Mouse (Mus musculus) ES-Bruce4 (cell line): ENCODE results near the gene Hmgcl. TPM values are rescaled to one million over a fixed set of nuclear protein-coding genes. Genes with fewer than 3 reads are reported as not detected.

Experiments used
- H3K27ac ChIP-seq: 2 replicates; pipeline ENCODE4 v1.5.1; 2012; ENCODE audit warnings: low read length, inconsistent platforms; ENCODE audit not compliant: insufficient read depth
- H3K27me3 ChIP-seq: 2 replicates; pipeline ENCODE4 v1.6.1; 2012; ENCODE audit warnings: mild to moderate bottlenecking, low read length, inconsistent platforms; ENCODE audit not compliant: control insufficient read depth, poor library complexity, insufficient read depth, severe bottlenecking
- H3K36me3 ChIP-seq: 2 replicates; pipeline ENCODE4 v1.6.1; 2012; ENCODE audit warnings: inconsistent platforms, mild to moderate bottlenecking, low read length, moderate library complexity; ENCODE audit not compliant: control insufficient read depth, poor library complexity, insufficient read depth, severe bottlenecking
- H3K4me1 ChIP-seq: one replicate; pipeline ENCODE4 v1.8.1; 2011; ENCODE audit warnings: low read length; ENCODE audit not compliant: control insufficient read depth, insufficient read depth
- H3K4me3 ChIP-seq: 2 replicates; pipeline ENCODE4 v1.5.1; 2011; ENCODE audit warnings: low read depth, mild to moderate bottlenecking, low read length
- H3K9ac ChIP-seq: 2 replicates; pipeline ENCODE4 v1.6.1; 2012; ENCODE audit warnings: low read depth, mild to moderate bottlenecking, inconsistent platforms; ENCODE audit not compliant: poor library complexity, severe bottlenecking
- H3K9me3 ChIP-seq: replicated peaks from 2 replicates; pipeline ENCODE4 v1.6.1; 2012; ENCODE audit warnings: mild to moderate bottlenecking, low read length, inconsistent platforms; ENCODE audit not compliant: control insufficient read depth, poor library complexity, insufficient read depth, severe bottlenecking
- CTCF ChIP-seq: IDR thresholded peaks from one replicate; pipeline ENCODE4 v1.8.1; 2011; ENCODE audit warnings: low read depth, low read length
- EP300 ChIP-seq: IDR thresholded peaks from 2 replicates; pipeline ENCODE4 v1.6.1; 2011; ENCODE audit warnings: low read depth, low read length; ENCODE audit not compliant: insufficient read depth
- POLR2A ChIP-seq: IDR thresholded peaks from one replicate; pipeline ENCODE4 v1.8.1; 2011; ENCODE audit warnings: low read length; ENCODE audit not compliant: insufficient read depth
- polyA plus RNA-seq: library from polyadenylated mRNA; stranded (reverse); fragments of >200 nt; gene quantifications from 2 replicates; pipeline ENCODE4 v1.2.4, GENCODE M21; 2011; ENCODE audit warnings: low read depth; ENCODE audit not compliant: missing spikeins, insufficient read depth, insufficient read length

Hmgcl gene
- polyA plus RNA-seq, 1 experiment = 18.3 TPM

DNA sequence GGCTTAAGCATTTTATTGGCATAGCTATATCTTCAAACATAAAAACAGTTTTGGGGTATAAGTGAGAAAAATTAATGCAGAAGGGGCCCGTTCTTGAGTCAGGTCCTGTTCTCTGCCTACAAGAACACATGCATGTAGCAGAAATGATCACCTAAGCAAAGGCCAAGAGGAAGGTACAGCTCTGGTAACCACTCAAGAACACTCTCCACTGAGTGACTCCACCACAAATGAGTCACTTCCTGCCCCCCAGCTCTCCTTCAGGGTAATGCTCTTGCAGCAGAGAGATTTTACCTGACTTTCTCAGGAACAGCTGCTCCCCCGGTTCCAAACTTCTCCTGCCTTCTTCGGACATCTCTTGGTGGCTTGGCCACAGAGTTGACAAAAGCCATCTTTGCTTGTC, 60.6 kb downstream of the Hmgcl start:
- no peak overlapping the region for H3K9ac ChIP-seq
- no peaks in the 10 kb centered on the region for H3K9me3 ChIP-seq
- no peaks in the 10 kb centered on the region for H3K4me1 ChIP-seq
- TF ChIP-seq CTCF = no peak
- no peak for TF ChIP-seq POLR2A
- TF ChIP-seq EP300 = no peak
- no peak overlapping the region for H3K27ac ChIP-seq
- H3K4me3 ChIP-seq = no peak overlapping the region
- no peaks in the 10 kb centered on the region for H3K27me3 ChIP-seq
- peaks cover 63% of the 10 kb centered on the region for H3K36me3 ChIP-seq

DNA sequence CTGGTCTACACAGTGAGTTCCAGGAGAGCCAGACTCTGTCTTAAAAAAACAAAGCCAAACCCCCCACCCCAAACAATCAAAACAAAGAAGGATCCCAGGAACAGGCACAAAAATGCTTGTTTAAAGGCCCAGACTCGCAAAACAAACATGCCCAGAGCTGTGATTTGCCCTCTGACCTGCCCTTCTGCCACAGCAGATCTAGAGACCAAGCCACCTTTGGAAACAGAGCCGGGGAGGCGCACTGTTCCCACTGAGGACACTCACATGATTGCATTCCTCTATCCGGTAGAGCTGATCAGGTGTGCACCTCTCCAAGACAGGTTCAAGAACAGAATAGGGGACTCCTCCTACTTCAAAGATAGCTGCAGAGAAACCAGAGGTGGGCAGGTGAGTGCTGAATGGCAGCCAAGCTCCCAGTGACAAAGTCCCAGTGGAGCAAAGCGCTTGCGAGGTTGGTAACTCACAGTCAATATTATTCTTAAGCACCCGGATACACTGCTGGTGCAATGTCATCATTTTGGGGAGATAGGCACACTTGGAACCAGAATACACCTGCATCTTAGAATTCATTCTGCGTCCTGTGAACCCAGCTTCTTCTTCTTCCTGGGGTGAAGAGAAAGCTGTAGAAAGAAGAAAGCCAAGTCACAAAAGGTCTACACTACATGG, 62.7 kb downstream of the Hmgcl start:
- Histone ChIP-seq H3K4me3 (no peak overlapping the region), H3K36me3 (peaks cover 61% of the 10 kb centered on the region), H3K9me3 (no peaks in the 10 kb centered on the region), H3K4me1 (no peaks in the 10 kb centered on the region), H3K9ac (no peak overlapping the region), H3K27ac (no peak overlapping the region), H3K27me3 (no peaks in the 10 kb centered on the region)
- TF ChIP-seq POLR2A = no peak
- no peak for TF ChIP-seq CTCF
- TF ChIP-seq EP300 = no peak

DNA sequence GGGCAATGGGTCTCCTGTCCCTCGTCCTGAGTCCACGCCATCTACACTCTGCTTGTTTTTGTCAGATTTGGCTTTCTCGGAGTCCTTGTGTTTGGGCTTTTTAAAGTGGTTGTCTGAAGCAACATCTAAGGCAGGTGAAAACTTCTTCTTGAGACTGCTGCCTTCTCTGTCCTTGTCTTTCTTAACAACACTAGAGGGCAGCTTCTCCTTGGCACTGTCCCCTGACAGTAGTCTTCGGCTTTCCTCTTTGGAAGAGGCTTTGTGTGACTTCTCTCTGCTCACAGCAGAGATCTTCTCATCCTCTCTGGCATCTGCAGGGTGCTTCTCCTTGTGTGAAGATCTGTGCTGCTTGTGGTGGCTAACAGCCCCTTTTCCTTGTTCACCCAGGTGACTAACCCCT, 64.3 kb downstream of the Hmgcl start:
- no peak overlapping the region for H3K27ac ChIP-seq
- no peak overlapping the region for H3K4me3 ChIP-seq
- TF ChIP-seq CTCF = no peak
- TF ChIP-seq EP300 = no peak
- TF ChIP-seq POLR2A = no peak
- H3K4me1 ChIP-seq = no peaks in the 10 kb centered on the region
- no peaks in the 10 kb centered on the region for H3K9me3 ChIP-seq
- H3K36me3 ChIP-seq = peaks cover 49% of the 10 kb centered on the region
- H3K9ac ChIP-seq = no peak overlapping the region
- no peaks in the 10 kb centered on the region for H3K27me3 ChIP-seq

Other genes with a start within 250 kb of the Hmgcl start
- gene Il22ra1, start 218.3 kb upstream of the Hmgcl start, polyA plus RNA-seq = not detected in 2 replicates
- 0.33 TPM in 1 of 2 replicates, not detected in the other for gene Myom3, start 186.7 kb upstream of the Hmgcl start, polyA plus RNA-seq
- 293 and 302 TPM in 2 replicates for gene Srsf10, start 90.7 kb upstream of the Hmgcl start, polyA plus RNA-seq
- 77.4 and 84.4 TPM in 2 replicates for gene Pnrc2, start 72.6 kb upstream of the Hmgcl start, polyA plus RNA-seq
- gene Cnr2, start 51.1 kb upstream of the Hmgcl start, polyA plus RNA-seq = 0.16 TPM in 1 of 2 replicates, not detected in the other
- gene Fuca1, start 25.7 kb upstream of the Hmgcl start, polyA plus RNA-seq = 46.0 and 47.2 TPM in 2 replicates
- 6.8 and 9.4 TPM in 2 replicates for gene Gale, start 17.3 kb downstream of the Hmgcl start, polyA plus RNA-seq
- gene Lypla2, start 26.2 kb downstream of the Hmgcl start, polyA plus RNA-seq = 47.4 and 52.6 TPM in 2 replicates
- 40.3 and 44.9 TPM in 2 replicates for gene Pithd1, start 40.8 kb downstream of the Hmgcl start, polyA plus RNA-seq
- 21.2 and 22.6 TPM in 2 replicates for gene Eloa, start 75.3 kb downstream of the Hmgcl start, polyA plus RNA-seq
- gene Rpl11, start 107.0 kb downstream of the Hmgcl start, polyA plus RNA-seq = 1,525 and 1,581 TPM in 2 replicates
- 9.6 and 11.0 TPM in 2 replicates for gene Id3, start 197.0 kb downstream of the Hmgcl start, polyA plus RNA-seq
- 3.1 and 6.3 TPM in 2 replicates for gene E2f2, start 225.9 kb downstream of the Hmgcl start, polyA plus RNA-seq